Mouse (Mus musculus) kidney, adult 11 months (tissue): ENCODE measurements around the gene Mast4.
"Not testable (repeated sequence)": the region's sequence is repeated elsewhere in the genome, so short reads cannot be mapped to it uniquely, and the experiment has no call there.

Experiments used
- DNase-seq: peaks from one replicate; pipeline ENCODE4 v3.0.0; 2022

Mast4 gene

GRCm38 (mm10) chr13:103334392-103334686 lies at the start of gene Mast4:
Gene Mast4, minus strand, starts transcription at chr13:103334497.
- DNase-seq: peak; percentile 89

GRCm38 (mm10) chr13:103374495-103374894 lies 40.2 kb upstream of the Mast4 start:
- DNase-seq: no peak

- DNase-seq: no peak
Observed at GRCm38 (mm10) chr13:103369194-103369593, 34.9 kb upstream of the Mast4 start.

- DNase-seq: no peak
Observed at GRCm38 (mm10) chr13:103363181-103363580, 28.9 kb upstream of the Mast4 start.

- not testable (repeated sequence) for DNase-seq
Observed at GRCm38 (mm10) chr13:103357415-103357814, 23.1 kb upstream of the Mast4 start.

GRCm38 (mm10) chr13:103356909-103357308 lies 22.6 kb upstream of the Mast4 start:
- DNase-seq: not testable (repeated sequence)

- no peak for DNase-seq
Observed at GRCm38 (mm10) chr13:103354737-103355136, 20.4 kb upstream of the Mast4 start.

GRCm38 (mm10) chr13:103344749-103345148 lies 10.5 kb upstream of the Mast4 start:
- DNase-seq: no peak

- DNase-seq: no peak
Observed at GRCm38 (mm10) chr13:103344006-103344720, 9.9 kb upstream of the Mast4 start.

- DNase-seq: no peak
Observed at GRCm38 (mm10) chr13:103341031-103341430, 6.7 kb upstream of the Mast4 start.

GRCm38 (mm10) chr13:103338616-103339015 lies 4.3 kb upstream of the Mast4 start:
- DNase-seq: no peak

GRCm38 (mm10) chr13:103336237-103336636 lies 1.9 kb upstream of the Mast4 start:
- DNase-seq: peak; percentile 45

- no peak for DNase-seq
Observed at GRCm38 (mm10) chr13:103334723-103335458, 594 bp upstream of the Mast4 start.

GRCm38 (mm10) chr13:103333601-103334391 lies 501 bp downstream of the Mast4 start:
- peak; percentile 34 for DNase-seq

- no peak for DNase-seq
Observed at GRCm38 (mm10) chr13:103333153-103333552, 1.1 kb downstream of the Mast4 start.

- DNase-seq: no peak
Observed at GRCm38 (mm10) chr13:103332731-103333130, 1.6 kb downstream of the Mast4 start.

- DNase-seq: peak; percentile 36
Observed at GRCm38 (mm10) chr13:103331096-103331495, 3.2 kb downstream of the Mast4 start.

GRCm38 (mm10) chr13:103328299-103328698 lies 6.0 kb downstream of the Mast4 start:
- peak; percentile 56 for DNase-seq

GRCm38 (mm10) chr13:103327843-103328242 lies 6.5 kb downstream of the Mast4 start:
- DNase-seq: no peak

- no peak for DNase-seq
Observed at GRCm38 (mm10) chr13:103326186-103326585, 8.1 kb downstream of the Mast4 start.

- DNase-seq: no peak
Observed at GRCm38 (mm10) chr13:103319881-103320280, 14.4 kb downstream of the Mast4 start.

GRCm38 (mm10) chr13:103319317-103319716 lies 15.0 kb downstream of the Mast4 start:
- DNase-seq: no peak

GRCm38 (mm10) chr13:103316777-103317367 lies 17.4 kb downstream of the Mast4 start:
- no peak for DNase-seq
